Mouse (Mus musculus) fibroblast of lung, adult 2 months (primary cell): Measurements from ENCODE around the gene Anapc2.

Experiments
- DNase-seq: peaks from one replicate; pipeline ENCODE4 v3.0.0-alpha.2; 2011; ENCODE audit warnings: low read depth

Gene Anapc2

DNA sequence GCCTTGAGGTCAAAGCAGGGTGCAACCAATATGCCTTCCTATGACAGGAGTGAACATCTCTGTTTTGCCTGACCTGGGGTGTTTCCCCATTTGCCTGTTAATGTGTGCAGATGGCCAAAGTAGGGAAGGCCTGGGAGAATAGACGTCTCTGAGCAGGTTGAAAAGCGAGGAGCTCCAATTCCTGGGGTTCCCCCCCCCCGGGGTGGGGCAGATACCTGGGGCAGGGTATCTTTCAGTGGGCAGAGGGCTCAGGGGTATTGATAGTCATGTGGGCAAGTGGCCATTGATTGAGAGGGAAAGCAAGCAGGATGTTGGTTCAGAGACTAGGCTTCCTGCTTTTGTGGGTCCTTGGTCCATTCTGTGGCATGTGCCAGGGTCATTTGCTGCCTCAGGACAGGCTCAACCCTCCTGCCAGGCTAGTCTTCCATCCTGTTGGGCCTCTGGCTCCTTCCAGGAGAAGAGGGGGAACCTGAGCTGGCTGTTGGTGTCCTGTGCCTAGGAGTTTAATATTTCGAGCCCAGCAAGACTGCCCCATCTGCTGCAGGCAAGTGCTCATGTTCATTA is 4.5 kb upstream of the Anapc2 start:
- DNase-seq, result no peak

DNA sequence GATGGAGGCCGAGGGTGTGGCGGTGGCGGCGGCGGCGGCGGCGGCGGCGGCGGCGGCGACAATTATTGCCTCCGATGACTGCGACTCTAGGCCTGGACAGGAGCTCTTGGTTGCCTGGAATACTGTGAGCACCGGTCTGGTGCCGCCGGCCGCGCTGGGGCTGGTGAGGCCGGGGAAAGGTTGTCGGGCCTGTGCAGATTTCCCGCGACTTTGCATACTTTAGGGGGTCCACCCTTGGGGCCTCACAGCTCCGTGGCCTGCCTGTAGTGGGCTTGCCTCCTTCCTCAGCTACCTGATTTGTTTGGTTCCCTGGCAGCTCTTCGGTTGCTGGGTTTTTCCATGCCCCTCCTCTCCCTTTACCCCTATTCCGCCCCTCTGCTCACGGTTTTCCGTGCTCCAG is 237 bp downstream of the Anapc2 start:
- DNase-seq, result no peak

DNA sequence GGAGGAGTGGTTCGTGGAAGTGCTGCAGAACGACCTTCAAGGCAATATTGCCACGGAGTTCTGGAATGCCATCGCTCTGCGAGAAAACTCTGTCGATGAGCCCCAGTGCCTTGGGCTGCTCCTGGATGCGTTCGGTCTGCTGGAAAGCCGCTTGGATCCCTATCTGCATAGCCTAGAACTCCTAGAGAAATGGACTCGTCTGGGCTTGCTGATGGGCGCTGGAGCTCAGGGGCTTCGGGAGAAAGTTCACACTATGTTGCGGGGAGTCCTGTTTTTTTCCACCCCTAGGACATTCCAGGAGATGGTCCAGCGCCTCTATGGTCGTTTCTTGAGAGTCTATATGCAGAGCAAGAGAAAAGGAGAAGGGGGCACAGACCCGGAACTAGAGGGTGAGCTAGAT is 732 bp downstream of the Anapc2 start:
- no peak for DNase-seq

DNA sequence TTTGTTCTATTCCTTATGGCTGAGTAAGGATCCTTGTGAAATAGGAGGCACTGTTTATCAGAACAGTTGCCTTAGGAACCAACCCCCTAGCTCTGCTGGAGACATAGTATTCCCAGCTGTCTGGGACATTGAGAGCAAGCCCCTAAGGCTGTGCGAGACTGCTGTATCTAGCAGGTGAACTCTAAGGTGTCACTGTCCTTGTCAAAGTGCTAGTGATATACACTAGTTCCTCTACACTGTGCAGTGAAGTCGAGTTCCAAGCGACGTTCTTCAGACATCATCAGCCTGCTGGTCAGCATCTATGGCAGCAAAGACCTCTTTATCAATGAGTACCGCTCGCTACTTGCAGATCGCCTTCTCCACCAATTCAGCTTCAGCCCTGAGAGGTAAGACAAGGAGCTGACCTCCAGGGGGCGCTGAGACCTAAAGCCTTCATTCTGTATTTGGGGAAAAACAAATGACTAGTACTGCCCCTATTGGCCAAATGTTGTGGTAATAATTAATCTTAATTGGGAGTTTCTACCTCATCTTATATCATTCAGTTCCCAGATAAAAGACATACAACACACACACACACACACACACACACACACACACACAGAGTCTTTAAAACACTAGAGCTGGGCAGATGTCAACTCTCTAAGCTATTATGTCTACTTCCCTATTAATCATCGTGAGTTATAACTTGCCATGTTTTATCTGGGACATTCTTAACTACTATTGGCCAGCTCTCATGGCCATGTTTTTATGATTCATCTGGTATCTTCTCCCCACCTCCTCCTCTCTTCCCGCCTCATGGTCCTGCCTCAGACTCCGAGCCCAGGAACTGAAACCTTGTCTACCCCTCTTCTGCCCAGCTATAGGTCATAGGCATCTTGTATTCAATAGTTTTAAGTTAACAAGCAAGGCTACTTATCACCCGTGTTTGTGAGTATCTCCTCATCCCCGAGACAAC is 6.9 kb downstream of the Anapc2 start:
- peak; percentile 67 for DNase-seq

DNA sequence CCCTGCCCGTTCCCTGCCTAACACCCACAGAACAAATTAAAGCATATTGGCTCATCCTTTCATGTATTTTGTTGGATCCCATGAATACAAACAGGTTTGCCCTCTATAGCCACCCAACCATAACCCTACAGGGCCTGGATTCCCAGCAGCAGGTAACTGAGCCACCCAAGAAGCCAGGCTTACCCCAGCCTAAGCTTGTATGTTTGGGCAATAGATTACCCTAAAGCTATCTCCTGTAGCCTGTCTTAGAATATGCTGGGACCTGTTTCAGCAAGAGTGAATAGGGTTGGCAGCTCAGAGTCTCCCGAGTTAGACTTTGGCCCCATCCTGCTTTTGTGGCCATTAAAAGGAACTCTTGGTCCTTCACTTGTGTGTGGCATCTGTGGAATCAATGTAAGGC is 13.3 kb downstream of the Anapc2 start:
- DNase-seq, result no peak

DNA sequence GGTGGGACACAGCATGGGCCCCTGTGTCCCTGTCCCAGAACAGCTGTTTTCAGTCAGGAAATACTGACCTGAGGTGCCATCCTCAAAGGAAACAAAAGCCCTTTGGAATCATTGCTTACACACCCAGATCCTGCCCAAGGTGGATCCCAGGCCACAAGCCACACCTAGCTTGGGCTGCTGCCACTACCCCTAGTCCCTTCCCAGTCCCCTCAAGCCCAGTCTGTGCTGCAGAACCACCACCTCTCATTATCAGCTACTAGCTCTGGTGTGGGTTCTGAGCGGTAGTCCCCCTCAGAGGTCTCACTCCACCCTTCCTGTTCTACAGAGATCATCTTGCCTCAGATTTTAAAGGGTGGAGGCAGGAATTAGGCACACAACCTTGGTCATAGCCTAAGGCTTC is 14.0 kb downstream of the Anapc2 start:
- DNase-seq, result no peak

DNA sequence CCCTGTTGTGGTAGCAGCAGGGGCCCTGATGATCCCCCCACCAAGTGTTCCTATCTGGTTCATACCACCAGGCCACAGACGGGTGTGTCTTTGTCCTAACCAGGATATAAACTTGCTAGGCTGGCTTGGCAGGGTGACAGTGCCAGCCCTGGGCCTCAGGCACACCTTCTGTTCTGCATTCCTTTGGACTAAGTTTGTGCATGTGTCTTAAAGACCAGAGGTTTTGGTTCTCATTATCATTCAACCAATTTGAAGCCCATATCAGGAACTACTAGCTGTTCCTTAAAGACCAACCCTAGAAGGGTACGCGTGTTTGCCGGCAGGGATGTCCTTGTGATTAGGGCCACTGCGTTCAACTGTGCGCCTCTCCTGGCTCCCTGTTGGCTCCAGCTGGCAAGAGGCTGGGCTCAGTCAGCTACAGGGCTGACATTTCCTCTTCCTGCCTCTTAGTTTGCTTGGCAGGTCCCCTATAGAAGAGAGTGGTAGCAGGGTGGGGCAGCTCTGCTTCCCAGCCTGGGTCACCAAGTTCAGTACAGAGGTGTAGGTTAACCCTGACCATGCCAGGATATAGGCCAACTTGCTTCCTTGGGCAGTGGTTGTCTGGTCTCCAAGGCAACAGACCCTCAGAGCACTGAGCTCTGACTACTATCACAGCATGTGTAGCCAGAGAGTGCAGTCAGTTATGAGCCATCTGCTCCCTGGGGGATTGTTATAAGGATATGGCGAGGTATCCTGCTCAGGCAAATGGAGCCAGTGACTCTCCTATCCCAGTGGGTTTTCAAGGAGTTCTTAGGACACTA is 14.8 kb downstream of the Anapc2 start:
- DNase-seq, result no peak

DNA sequence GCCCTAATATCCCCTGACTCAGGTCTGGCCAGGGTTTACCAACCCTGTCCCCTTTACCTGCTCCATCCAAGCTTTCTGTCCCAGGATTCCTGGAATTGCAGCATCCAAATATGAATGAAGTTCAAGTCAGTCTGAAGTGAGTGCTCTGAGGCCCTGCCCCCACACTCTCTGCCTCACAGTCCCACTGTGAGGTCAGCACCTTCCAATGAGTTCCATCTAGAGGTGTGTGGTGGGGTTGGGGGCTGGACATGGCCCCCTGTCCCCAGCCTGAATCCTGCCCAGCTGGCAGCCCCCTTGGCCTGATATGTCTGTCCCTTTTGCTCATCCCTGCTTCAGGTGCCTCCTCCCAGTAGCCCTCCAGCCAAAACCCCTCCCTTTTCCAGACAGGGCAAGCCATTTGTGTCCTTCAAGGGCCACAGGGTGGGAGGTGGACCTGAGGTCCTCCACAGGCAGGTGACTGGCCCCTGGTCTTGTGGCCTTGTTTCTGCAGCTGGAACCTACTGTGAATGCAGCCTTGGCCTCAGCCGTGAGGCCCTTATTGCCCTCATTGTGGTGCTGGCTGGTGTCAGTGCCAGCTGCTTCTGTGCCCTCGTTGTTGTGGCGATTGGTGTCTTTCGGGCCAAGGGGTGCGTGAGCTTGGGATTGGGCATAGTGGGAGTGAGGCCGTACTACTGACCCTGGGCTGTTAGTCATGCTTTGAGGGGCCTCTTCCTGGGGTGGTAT is 15.8 kb downstream of the Anapc2 start, which contains the start of gene Tmem210:
Gene Tmem210 (plus strand): TSS at position 219 of the 723 bp plus-strand sequence.
- no peak for DNase-seq

DNA sequence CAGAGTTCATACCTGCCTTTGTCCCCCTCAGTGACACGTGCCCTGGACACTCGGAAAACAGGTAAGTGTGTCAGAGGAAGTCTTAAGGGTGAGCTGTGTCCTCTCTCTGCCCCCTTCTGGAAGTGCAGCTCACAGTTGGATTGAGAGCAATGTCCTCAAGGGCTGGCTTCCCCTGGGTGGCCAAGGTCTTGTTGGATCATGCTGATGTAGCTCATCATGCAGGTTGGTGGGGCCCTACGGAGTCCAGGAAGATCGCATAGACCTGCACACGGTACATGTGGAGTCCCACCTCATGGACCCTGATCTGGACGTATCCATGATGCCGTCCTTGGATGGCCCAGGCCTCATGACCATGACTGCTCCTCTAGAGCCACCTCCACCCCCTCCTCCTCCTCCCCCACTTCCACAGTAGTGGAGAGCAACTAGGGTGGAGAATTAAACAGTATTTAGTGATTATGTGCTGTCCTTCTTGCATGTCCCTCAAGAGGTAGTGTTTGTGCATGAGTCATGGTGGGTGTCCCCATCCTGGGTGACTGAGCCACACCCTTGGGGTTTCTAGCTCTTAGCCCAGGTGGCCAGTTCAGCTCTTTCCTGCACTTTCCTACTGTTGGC is 16.6 kb downstream of the Anapc2 start:
- DNase-seq, result no peak

DNA sequence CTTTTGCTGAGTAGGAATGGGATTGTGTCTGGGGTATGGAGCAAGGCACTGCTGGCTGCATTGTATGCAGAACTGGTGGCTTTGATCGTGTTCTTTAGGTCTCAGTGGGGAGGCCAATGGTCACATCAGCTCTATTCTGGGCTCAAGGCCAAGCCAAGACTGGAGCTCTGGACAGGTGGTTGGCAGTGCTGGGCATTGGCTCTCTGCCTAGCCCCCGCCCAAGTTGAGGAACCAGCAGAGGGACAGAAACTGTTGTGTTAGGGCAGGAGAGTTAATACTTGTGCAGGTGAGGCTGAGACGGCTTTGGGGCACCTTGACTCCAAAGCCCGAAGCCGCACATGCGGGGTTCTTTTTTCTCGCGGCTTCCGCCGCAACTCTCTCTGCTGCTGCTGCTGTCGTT is 17.4 kb downstream of the Anapc2 start, which contains the start of gene Lrrc26:
Gene Lrrc26 (plus strand): TSS at position 265 of the 400 bp plus-strand sequence.
- DNase-seq, result no peak

DNA sequence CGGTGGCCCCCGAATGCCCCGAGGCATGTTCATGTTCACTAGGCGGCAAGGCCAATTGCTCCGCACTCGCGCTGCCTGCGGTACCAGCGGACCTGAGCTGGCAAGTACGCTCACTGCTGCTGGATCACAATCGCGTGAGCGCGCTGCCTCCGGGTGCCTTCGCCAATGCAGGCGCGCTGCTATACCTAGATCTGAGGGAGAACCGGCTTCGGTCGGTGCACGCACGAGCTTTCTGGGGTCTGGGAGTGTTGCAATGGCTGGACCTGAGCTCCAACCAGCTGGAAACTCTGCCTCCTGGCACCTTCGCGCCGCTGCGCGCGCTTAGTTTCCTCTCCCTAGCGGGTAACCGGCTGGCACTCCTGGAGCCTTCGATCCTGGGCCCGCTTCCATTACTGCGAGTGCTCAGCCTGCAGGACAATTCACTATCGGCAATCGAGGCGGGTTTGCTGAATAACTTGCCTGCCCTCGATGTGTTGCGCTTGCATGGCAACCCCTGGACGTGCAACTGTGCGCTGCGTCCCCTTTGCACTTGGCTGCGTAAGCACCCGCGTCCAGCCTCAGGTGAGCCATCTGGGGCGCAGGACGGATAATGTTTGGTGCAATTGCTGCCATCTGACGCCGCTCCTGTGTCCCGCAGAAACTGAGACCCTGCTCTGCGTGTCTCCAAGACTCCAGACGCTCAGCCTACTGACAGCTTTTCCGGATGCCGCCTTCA is 18.0 kb downstream of the Anapc2 start:
- DNase-seq, result no peak

DNA sequence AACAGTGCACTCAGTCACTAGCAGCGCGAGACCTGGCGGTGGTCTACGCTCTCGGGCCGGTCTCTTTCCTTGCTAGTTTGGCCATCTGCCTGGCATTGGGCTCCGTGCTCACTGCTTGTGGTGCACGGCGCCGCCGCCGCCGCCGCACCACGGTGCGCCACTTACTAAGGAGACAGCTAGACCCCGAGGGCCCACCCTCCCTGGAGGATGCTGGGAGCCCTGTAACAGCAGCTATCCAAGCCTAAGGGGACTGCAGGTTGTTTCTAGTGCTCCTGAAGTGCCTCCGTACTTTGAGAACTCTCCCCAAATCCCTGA is 18.5 kb downstream of the Anapc2 start:
- no peak for DNase-seq

DNA sequence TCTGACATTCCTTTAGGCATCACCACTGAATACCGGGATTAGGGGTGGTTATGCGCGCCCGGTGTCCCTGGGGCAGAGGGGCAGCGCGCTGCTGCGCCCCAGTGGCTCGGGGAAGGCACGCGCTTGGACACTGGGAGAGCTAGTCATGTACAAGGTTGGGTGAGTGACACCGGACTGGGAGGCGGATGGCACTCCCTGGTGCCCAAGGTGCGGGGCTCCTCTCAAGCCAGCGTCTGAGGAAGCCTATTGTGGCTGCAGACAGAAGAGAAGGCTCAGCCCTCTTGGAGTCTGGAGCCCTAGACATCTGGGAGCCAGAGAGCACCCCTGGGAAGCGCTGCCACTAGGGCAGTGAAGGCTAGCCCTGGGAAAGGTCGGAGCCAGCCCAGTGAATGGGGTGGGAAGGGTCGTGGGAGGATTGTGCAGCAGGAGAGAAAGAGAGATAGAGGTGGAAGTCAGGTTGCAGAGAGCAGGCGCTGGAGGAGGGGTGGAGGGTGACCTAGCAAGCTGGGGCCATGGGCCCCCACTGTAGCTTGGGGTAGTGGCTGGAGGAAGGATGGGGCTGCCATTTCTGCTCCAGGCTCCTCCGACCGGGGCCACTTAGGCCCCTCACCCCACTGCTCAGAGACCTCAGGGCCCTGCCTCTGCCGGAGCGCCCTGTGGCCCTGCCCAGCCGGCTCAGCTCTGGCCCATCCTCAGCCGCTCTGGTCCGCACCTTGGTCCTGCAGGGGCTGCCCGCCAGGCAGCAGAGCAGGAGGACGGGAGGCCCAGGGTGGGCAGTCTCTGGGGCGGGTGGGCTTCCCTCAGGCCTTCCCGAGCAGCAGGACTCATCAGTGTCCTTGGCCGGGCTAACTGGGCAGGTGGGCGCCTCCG is 19.1 kb downstream of the Anapc2 start:
- no peak for DNase-seq

DNA sequence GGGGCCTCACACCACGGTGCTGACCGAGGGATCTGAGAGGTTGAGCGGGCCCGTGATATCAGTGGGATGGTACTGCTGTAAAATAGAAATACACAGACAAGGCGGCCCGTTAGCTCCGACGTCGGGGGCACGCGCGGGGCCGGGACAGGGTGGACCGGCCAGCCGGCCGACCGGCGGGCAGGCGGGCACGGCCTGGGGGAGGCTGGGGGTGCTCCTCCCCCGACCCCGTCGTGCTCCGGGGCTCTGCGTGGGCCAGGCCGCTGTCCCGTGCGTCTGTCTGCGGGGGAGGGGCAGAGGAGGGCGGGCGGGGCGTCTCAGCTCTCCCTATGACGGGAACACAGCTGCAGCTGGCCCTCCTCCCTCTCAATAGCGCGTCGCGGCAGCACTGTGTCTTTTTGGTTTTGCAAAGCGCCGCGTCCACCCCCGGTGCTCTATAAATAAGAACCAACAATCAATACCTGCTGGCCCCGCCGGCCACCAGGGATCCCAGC is 19.8 kb downstream of the Anapc2 start:
- DNase-seq, result no peak

DNA sequence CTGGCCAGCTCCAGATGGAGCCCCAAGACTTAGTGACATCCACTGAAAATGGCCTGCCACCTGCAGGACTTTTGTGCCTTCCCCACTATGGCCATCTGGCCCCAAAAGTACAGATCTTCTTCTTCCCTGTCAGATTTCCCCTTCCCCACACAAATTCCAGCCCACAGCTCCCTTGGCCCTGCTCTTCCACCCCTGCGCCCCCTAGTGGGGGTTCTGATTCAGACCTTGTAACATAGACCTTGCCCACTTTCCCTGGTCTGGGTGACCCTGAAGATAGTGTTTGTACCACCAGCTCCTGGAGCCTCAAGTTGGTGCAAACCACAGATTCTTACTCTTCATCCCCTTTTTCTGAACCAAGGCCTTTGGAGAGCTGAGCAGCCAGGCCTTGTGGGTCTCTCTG is 20.6 kb downstream of the Anapc2 start:
- no peak for DNase-seq

DNA sequence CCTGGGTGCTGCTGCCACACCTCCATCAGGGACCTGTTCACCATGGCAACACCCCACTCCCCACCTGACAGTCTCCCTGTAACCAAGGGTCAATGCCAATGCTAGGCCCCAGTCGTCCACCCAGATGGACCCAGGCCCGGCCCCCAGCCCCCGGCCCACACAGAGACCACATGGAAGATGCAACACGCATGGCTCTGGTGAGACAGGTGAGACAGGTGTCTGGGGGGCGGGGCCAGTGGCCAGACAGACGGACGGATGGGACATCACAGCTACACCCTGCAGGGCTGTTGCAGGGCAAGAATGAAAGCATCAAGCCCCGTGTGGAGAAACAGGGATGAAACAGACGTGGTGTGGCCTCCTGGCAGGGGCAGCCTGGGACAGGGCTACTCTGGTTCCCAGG is 21.4 kb downstream of the Anapc2 start:
- no peak for DNase-seq

DNA sequence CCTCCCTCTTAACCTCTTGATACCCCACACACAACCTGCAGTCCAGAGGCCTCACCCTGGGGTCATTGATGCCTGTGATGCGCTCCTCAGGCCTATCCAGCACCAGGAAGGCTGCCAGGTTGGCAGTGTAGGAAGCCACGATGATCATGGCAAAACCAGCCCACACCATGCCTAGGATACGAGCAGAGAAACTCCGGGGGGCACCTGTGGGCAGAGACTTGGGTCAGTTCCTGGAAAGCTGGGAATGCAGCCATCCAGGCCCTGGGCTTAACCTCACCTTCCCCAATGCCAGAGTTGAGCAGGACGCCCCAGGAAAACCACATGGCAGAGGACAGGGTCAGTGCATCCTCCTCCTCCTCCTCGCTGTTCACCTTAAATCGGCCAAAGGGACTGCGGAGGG is 24.8 kb downstream of the Anapc2 start:
- DNase-seq, result no peak

DNA sequence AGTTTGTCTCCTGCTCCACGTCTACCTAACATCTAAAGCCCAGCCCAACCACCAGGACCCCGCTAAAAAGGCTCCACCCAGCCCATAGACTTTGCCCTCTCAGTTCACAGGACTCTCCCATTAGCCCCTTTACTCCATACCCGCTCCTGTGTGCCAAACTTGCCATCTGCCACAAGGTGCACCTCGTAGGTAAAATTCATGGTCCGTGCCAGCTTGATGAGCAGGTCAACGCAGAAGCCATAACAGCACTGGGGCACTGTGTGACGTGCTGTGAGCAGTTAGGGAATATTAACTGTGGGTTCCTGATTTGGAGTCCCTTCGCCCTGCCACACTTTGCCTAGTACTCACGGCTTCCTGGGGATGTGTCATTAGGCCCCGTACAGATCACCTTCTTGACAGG is 25.8 kb downstream of the Anapc2 start:
- no peak for DNase-seq

DNA sequence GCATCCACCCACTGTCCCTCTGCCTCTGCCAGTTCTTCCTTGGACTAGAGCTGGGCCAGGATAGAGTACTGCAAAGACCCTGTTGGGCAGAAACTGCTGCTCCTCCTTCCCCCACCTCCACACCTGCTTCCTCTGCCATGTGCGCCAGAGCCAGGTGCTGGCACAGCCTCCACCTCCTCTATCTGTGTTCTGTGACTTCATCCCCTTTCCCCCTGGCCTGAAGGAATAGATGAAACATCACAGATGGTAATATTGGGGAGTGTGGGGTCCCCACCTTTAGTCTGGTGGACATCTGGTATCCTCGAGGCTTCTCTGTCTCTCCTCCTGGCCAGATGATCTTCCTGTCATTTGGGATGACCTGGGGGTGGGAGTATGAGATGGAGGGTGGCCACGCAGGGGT is 31.2 kb downstream of the Anapc2 start:
- DNase-seq, result no peak
